Mouse (Mus musculus) myocyte (in vitro differentiated cells): ENCODE measurements around the gene Lrrc8a.

Experiments
- CEBPB ChIP-seq: IDR thresholded peaks from 2 replicates; pipeline ENCODE4 v1.6.1; 2011; ENCODE audit warnings: mild to moderate bottlenecking, moderate library complexity; ENCODE audit not compliant: poor library complexity, insufficient read depth, severe bottlenecking
- E2F4 ChIP-seq: IDR thresholded peaks from one replicate; pipeline ENCODE4 v1.6.1; 2011; ENCODE audit warnings: mild to moderate bottlenecking, control low read depth, moderate library complexity; ENCODE audit not compliant: insufficient read depth
- MAX ChIP-seq: IDR thresholded peaks from one replicate; pipeline ENCODE4 v1.6.1; 2011; ENCODE audit warnings: low read depth, mild to moderate bottlenecking, control low read depth
- MYOG ChIP-seq, 3 experiments: IDR thresholded peaks; one replicate each; pipeline ENCODE4 v1.6.1; 2011; ENCODE audit warnings: control low read depth in 2 of 3, low read depth in 2 of 3, mild to moderate bottlenecking in 2 of 3; ENCODE audit not compliant: insufficient read length in 2 of 3, control insufficient read depth in 1 of 3, insufficient read depth in 1 of 3
- POLR2A ChIP-seq: IDR thresholded peaks from one replicate; pipeline ENCODE4 v1.6.1; 2011; ENCODE audit warnings: low read depth, mild to moderate bottlenecking, control low read depth, moderate library complexity; ENCODE audit not compliant: insufficient read length
- POLR2AphosphoS2 ChIP-seq: IDR thresholded peaks from one replicate; pipeline ENCODE4 v1.6.1; 2011; ENCODE audit warnings: low read depth, control low read depth; ENCODE audit not compliant: insufficient read length
- SRF ChIP-seq: IDR thresholded peaks from one replicate; pipeline ENCODE4 v1.6.1; 2011; ENCODE audit warnings: low read depth; ENCODE audit not compliant: control insufficient read depth, insufficient read length
- TCF12 ChIP-seq: IDR thresholded peaks from one replicate; pipeline ENCODE4 v1.6.1; 2011; ENCODE audit warnings: mild to moderate bottlenecking, control low read depth; ENCODE audit not compliant: poor library complexity, insufficient read depth, severe bottlenecking
- TCF3 ChIP-seq: IDR thresholded peaks from one replicate; pipeline ENCODE4 v1.6.1; 2011; ENCODE audit warnings: low read depth, control low read depth; ENCODE audit not compliant: insufficient read length
- USF1 ChIP-seq: IDR thresholded peaks from one replicate; pipeline ENCODE4 v1.6.1; 2011; ENCODE audit warnings: low read depth, mild to moderate bottlenecking, control low read depth, moderate library complexity

DNA sequence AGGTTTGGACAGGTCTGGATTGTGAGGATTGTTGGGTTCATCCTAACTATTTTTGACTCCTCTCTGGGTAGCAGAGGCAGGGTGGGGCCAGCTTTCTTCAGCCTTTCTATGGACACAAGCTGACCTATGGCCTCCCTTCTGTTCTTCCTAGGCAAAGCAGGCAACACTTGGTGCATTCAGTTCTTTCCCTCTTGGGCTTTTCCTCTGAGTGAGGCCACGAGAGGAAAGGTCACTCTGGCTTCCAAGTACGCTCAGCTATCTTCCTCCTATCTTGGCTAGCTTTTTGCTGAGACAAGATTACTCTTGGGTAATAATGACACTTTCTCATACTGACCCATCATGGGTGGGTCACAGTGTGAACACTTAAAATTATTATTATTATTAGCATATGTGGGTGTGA lies 45.7 kb downstream of the Lrrc8a start:
- TF ChIP-seq E2F4 (no peak), POLR2A (no peak), TCF12 (no peak), POLR2AphosphoS2 (peak; percentile 15), MAX (no peak), CEBPB (no peak), TCF3 (no peak), USF1 (no peak), MYOG (IDR thresholded peaks at IDR 0.05; ENCODE audit: control insufficient read depth in 1 of 3, insufficient read depth in 1 of 3, insufficient read length in 2 of 3, low read depth in 2 of 3) (no peak), SRF (no peak)
